Mouse (Mus musculus): ENCODE measurements at regions not wholly inside any gene's neighbourhood (a gene's known extent, or its start where the extent isn't known, plus 50 kb on each side); places are given as distances from the start of the nearest gene placed in this dataset.
"Not testable (repeated sequence)": the region's sequence is repeated elsewhere in the genome, so short reads cannot be mapped to it uniquely, and the experiment has no call there.

- no peaks in the 10 kb centered on the region for H3K36me3 ChIP-seq
- no peaks in the 10 kb centered on the region for H3K27me3 ChIP-seq (ENCODE audit: insufficient read depth, poor library complexity, severe bottlenecking)
- no peaks in the 10 kb centered on the region for H3K9me3 ChIP-seq
- WGBS = 88% methylated on average over 3 of the region's 3 CpGs
- no peak overlapping the region for H3K27ac ChIP-seq
- no peak for DNase-seq (ENCODE audit: low spot score)
- no peak overlapping the region for H3K4me3 ChIP-seq
- H3K4me1 ChIP-seq (replicated peaks) = no peaks in the 10 kb centered on the region
These were observed 1003.2 kb upstream of the 4930412O13Rik start for GRCm38 (mm10) chr2:8877855-8878254.

- H3K4me3 ChIP-seq = no peak overlapping the region
- no peak for DNase-seq (ENCODE audit: low spot score)
- no peaks in the 10 kb centered on the region for H3K27me3 ChIP-seq (ENCODE audit: insufficient read depth, poor library complexity, severe bottlenecking)
- H3K36me3 ChIP-seq = no peaks in the 10 kb centered on the region
- no peaks in the 10 kb centered on the region for H3K9me3 ChIP-seq
- no peak overlapping the region for H3K27ac ChIP-seq
- H3K4me1 ChIP-seq (replicated peaks) = no peaks in the 10 kb centered on the region
These were observed 968.6 kb upstream of the 4930412O13Rik start for GRCm38 (mm10) chr2:8912417-8912816.

- Histone ChIP-seq H3K4me1 (replicated peaks) (no peaks in the 10 kb centered on the region), H3K27ac (no peak overlapping the region), H3K4me3 (no peak overlapping the region), H3K9me3 (no peaks in the 10 kb centered on the region), H3K27me3 (ENCODE audit: insufficient read depth, poor library complexity, severe bottlenecking) (no peaks in the 10 kb centered on the region), H3K36me3 (no peaks in the 10 kb centered on the region)
- 83% methylated on average over 2 of the region's 2 CpGs for WGBS
- DNase-seq (ENCODE audit: low spot score) = no peak
These were observed 956.2 kb upstream of the 4930412O13Rik start for GRCm38 (mm10) chr2:8924856-8925255.

- 93% methylated on average over 7 of the region's 7 CpGs for whole genome bisulfite sequencing
- H3K27ac ChIP-seq = no peak overlapping the region
- H3K4me3 ChIP-seq = no peak overlapping the region
These were observed 939.5 kb upstream of the 4930412O13Rik start for GRCm38 (mm10) chr2:8941574-8941973.

GRCm38 (mm10) chr2:8958938-8959337, 922.1 kb upstream of the 4930412O13Rik start:
- H3K4me3 ChIP-seq = no peak overlapping the region
- DNase-seq (ENCODE audit: low spot score) = no peak
- no peaks in the 10 kb centered on the region for H3K36me3 ChIP-seq
- H3K27ac ChIP-seq = no peak overlapping the region
- no peaks in the 10 kb centered on the region for H3K27me3 ChIP-seq (ENCODE audit: insufficient read depth, poor library complexity, severe bottlenecking)
- 86% methylated on average over 5 of the region's 5 CpGs for WGBS
- H3K9me3 ChIP-seq = no peaks in the 10 kb centered on the region
- H3K4me1 ChIP-seq (replicated peaks) = no peaks in the 10 kb centered on the region

More at GRCm38 (mm10) chr2:8941574-8941973, 939.5 kb upstream of the 4930412O13Rik start:
- no peaks in the 10 kb centered on the region for H3K36me3 ChIP-seq
- H3K9me3 ChIP-seq = no peaks in the 10 kb centered on the region
- DNase-seq (ENCODE audit: low spot score) = no peak
- no peaks in the 10 kb centered on the region for H3K4me1 ChIP-seq (replicated peaks)
- no peaks in the 10 kb centered on the region for H3K27me3 ChIP-seq (ENCODE audit: insufficient read depth, poor library complexity, severe bottlenecking)

GRCm38 (mm10) chr2:8964952-8965668, 915.9 kb upstream of the 4930412O13Rik start:
- 85% methylated on average over 1 of the region's 1 CpGs for WGBS
- H3K4me1 ChIP-seq (replicated peaks) = no peaks in the 10 kb centered on the region
- H3K36me3 ChIP-seq = no peaks in the 10 kb centered on the region
- no peak overlapping the region for H3K4me3 ChIP-seq
- no peaks in the 10 kb centered on the region for H3K27me3 ChIP-seq (ENCODE audit: insufficient read depth, poor library complexity, severe bottlenecking)
- no peak overlapping the region for H3K27ac ChIP-seq
- no peaks in the 10 kb centered on the region for H3K9me3 ChIP-seq
- DNase-seq (ENCODE audit: low spot score) = no peak

GRCm38 (mm10) chr2:8975635-8976034, 905.4 kb upstream of the 4930412O13Rik start:
- no peak for DNase-seq (ENCODE audit: low spot score)
- no peaks in the 10 kb centered on the region for H3K4me1 ChIP-seq (replicated peaks)
- H3K36me3 ChIP-seq = no peaks in the 10 kb centered on the region
- H3K27ac ChIP-seq = no peak overlapping the region
- WGBS = 90% methylated on average over 6 of the region's 6 CpGs
- no peak overlapping the region for H3K4me3 ChIP-seq
- no peaks in the 10 kb centered on the region for H3K9me3 ChIP-seq
- H3K27me3 ChIP-seq (ENCODE audit: insufficient read depth, poor library complexity, severe bottlenecking) = no peaks in the 10 kb centered on the region

- 67% methylated on average over 2 of the region's 2 CpGs for whole genome bisulfite sequencing
- no peaks in the 10 kb centered on the region for H3K4me1 ChIP-seq (replicated peaks)
- H3K9me3 ChIP-seq = no peaks in the 10 kb centered on the region
- no peak for DNase-seq (ENCODE audit: low spot score)
- H3K4me3 ChIP-seq = no peak overlapping the region
- no peak overlapping the region for H3K27ac ChIP-seq
- no peaks in the 10 kb centered on the region for H3K36me3 ChIP-seq
- H3K27me3 ChIP-seq (ENCODE audit: insufficient read depth, poor library complexity, severe bottlenecking) = no peaks in the 10 kb centered on the region
These were observed 868.7 kb upstream of the 4930412O13Rik start for GRCm38 (mm10) chr2:9012326-9012725.

- DNase-seq (ENCODE audit: low spot score) = no peak
- H3K27me3 ChIP-seq (ENCODE audit: insufficient read depth, poor library complexity, severe bottlenecking) = no peaks in the 10 kb centered on the region
- no peaks in the 10 kb centered on the region for H3K4me1 ChIP-seq (replicated peaks)
- H3K27ac ChIP-seq = no peak overlapping the region
- 93% methylated on average over 7 of the region's 7 CpGs for WGBS
- H3K4me3 ChIP-seq = no peak overlapping the region
- no peaks in the 10 kb centered on the region for H3K9me3 ChIP-seq
- H3K36me3 ChIP-seq = no peaks in the 10 kb centered on the region
These were observed 848.0 kb upstream of the 4930412O13Rik start for GRCm38 (mm10) chr2:9033079-9033478.

GRCm38 (mm10) chr2:9042355-9042754, 838.7 kb upstream of the 4930412O13Rik start:
- not testable (repeated sequence) for H3K27ac ChIP-seq; DNase-seq (ENCODE audit: low spot score); H3K9me3 ChIP-seq; H3K4me1 ChIP-seq (replicated peaks); H3K27me3 ChIP-seq (ENCODE audit: insufficient read depth, poor library complexity, severe bottlenecking); H3K36me3 ChIP-seq
- 52% methylated on average over 21 of the region's 21 CpGs for WGBS
- H3K4me3 ChIP-seq = 0 out of 2 replicates have a peak overlapping the region, but pooled peaks have one; percentile 18

GRCm38 (mm10) chr2:9047980-9048379, 833.1 kb upstream of the 4930412O13Rik start:
- WGBS = 82% methylated on average over 3 of the region's 3 CpGs
- Histone ChIP-seq H3K4me1 (replicated peaks) (no peaks in the 10 kb centered on the region), H3K4me3 (no peak overlapping the region), H3K9me3 (no peaks in the 10 kb centered on the region), H3K36me3 (no peaks in the 10 kb centered on the region), H3K27ac (no peak overlapping the region), H3K27me3 (ENCODE audit: insufficient read depth, poor library complexity, severe bottlenecking) (no peaks in the 10 kb centered on the region)
- no peak for DNase-seq (ENCODE audit: low spot score)

- H3K4me1 ChIP-seq (replicated peaks) = no peaks in the 10 kb centered on the region
- H3K4me3 ChIP-seq = no peak overlapping the region
- 90% methylated on average over 1 of the region's 1 CpGs for WGBS
- no peaks in the 10 kb centered on the region for H3K36me3 ChIP-seq
- no peak overlapping the region for H3K27ac ChIP-seq
- no peaks in the 10 kb centered on the region for H3K27me3 ChIP-seq (ENCODE audit: insufficient read depth, poor library complexity, severe bottlenecking)
- DNase-seq (ENCODE audit: low spot score) = no peak
- H3K9me3 ChIP-seq = no peaks in the 10 kb centered on the region
These were observed 807.2 kb upstream of the 4930412O13Rik start for GRCm38 (mm10) chr2:9073851-9074250.

GRCm38 (mm10) chr2:9078158-9078557, 802.9 kb upstream of the 4930412O13Rik start:
- WGBS = 84% methylated on average over 4 of the region's 4 CpGs
- no peak for DNase-seq (ENCODE audit: low spot score)
- H3K27me3 ChIP-seq (ENCODE audit: insufficient read depth, poor library complexity, severe bottlenecking) = no peaks in the 10 kb centered on the region

GRCm38 (mm10) chr2:9081746-9082145, 799.3 kb upstream of the 4930412O13Rik start:
- Histone ChIP-seq H3K36me3 (no peaks in the 10 kb centered on the region), H3K27ac (no peak overlapping the region), H3K4me3 (no peak overlapping the region), H3K27me3 (ENCODE audit: insufficient read depth, poor library complexity, severe bottlenecking) (no peaks in the 10 kb centered on the region), H3K9me3 (no peaks in the 10 kb centered on the region), H3K4me1 (replicated peaks) (no peaks in the 10 kb centered on the region)
- WGBS = 90% methylated on average over 1 of the region's 1 CpGs
- no peak for DNase-seq (ENCODE audit: low spot score)

More at GRCm38 (mm10) chr2:9078158-9078557, 802.9 kb upstream of the 4930412O13Rik start:
- no peaks in the 10 kb centered on the region for H3K36me3 ChIP-seq
- no peak overlapping the region for H3K4me3 ChIP-seq
- no peaks in the 10 kb centered on the region for H3K9me3 ChIP-seq
- H3K4me1 ChIP-seq (replicated peaks) = no peaks in the 10 kb centered on the region
- no peak overlapping the region for H3K27ac ChIP-seq
